Mouse (Mus musculus): ENCODE measurements around the gene 1700092M07Rik.

The 1700092M07Rik gene

DNA sequence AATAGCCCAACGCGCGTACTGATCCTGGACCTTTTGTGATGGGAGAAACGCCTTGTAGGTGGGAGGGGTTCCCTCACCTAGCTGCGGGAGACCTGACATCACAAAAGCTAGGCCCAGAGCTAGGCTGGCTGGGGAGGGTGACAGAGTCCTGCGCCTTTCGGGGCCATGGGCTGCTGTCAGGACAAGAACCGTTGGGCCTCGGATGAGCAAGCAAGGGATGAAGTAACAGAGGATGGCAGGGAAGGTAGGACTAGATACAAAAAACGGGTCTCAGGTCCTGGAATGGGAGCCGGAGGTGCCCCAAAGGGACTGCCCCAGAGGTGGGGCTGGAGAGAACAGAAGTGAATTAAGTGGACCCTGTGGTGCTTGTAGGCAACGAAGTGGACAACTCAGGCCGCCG is at the start of gene 1700092M07Rik:
Gene 1700092M07Rik (plus strand): TSS at position 116 of the 400 bp plus-strand sequence.
- DNase-seq, result no peak

DNA sequence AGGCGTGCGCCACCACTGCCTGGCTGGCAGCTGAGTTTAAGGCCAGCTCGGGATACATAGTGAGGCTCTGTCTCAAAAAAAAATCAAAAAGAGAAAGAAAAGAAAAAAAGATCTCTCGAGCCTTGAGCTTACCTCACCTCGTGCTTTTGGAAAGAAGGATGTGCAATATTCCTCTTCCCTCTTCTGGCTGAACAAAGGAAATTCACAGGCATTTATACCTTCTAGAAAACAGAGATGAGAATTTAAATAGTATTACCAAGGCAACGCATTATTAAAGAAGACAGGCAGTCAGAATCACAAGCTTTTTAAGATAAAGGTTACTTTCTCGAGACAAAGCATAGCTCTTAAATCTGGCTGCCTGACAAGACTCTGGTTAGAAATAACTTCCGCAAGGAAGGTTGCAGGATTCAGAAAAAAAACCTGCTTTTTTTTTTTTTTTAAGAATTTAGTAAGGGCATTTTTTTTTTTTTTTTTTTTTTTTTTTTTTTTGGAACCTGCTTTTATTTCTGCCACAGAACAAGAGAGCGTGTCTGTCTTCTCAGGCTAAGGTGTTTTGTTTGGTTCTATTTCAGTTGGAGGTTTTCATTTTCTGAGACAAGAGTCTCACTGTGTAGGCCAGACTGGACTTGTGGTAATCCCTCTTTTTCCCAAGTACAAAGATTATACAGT is 48.5 kb upstream of the 1700092M07Rik start:
- DNase-seq, result no peak

DNA sequence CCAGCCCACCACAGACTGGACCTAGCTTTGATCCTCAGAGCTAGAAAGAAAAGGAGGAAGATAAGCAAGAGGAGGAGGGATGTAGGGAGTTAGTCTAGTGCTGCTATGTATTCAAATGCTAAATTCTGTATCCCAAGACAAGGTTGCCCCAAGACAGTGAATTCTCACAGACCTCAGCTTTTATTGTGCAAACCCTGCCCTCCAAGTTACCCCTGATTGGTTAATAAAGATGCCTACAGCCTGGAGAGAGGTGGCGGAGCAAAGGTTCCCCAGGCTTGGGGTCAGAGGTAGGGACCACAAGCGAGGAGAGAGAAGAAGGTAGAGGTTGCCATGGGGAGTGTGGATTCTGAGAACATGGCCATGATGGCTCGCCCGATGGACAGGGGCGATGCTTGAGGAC is 47.8 kb upstream of the 1700092M07Rik start:
- no peak for DNase-seq

DNA sequence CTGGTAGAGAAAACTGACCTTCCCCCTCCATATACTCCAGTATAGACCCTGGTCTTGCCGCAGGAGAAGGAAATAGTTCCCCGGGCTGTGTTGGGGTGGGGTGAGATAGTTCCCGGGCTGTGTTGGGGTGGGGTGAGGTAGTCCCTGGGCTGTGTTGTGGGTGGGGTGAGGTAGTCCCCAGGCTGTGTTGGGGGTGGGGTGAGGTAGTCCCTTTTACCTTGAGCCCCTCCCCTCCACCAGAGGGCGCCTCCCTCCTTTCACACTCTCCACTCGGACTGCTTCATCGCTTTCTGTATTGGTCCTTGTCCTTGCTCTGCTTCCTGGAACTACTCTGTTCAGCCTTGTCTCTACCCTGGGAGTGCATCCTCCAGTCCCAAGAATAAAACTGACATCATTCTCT is 45.2 kb upstream of the 1700092M07Rik start:
- no peak for DNase-seq

DNA sequence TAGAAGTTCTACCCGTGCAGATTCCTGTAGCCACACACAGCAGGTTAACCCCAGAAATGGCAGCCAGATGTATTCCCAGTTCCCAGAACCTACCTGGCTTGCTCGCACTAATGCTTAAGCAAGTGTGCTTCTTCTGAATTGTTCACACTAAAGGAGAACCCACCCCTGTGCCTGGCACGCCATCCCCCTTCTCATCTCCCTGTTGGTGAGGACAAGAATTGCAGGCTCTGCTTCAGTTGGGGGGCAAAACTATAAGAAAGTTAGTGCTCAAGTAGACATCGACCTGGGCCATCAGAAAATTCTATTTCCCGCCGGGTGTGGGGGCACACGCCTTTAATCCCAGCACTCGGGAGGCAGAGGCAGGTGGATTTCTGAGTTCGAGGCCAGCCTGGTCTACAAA is 40.9 kb upstream of the 1700092M07Rik start:
- DNase-seq, result no peak

DNA sequence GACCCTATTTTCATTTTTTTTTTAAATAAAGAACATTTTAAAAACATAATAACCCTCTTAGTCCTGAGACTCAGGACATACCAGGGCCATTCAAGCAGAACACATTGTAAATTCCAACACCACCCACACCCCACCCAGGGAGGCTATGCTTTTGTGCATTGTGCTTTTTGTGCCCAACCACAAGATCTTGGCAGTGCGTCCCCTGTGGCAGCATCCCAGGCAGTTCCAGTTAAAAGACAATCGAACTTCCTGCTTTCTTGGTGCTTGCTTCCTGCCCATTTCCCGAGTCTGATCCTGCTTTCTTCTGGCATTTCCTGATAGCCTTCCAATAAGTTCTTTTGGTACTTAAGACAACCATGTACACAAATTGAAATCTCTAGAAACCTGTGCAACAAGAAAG is 38.1 kb upstream of the 1700092M07Rik start:
- no peak for DNase-seq

DNA sequence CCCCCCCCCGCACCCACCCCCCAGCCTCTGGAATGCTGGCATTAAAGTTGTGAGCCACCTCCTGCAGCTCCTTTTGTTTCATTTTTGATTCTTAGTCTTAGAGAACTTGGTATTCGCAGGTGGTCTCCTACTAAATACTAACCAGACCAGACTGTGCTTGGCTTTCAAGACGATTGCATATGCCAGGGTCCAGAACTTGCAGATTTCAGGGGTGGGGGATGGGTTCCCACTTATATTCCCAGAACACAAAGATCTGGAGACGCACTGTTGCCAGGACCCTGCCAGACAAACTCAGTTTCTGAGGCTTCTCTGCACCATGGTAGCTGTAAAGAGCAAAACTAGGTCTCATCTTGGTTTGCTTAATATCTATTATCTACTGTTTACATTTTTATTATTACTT is 36.9 kb upstream of the 1700092M07Rik start:
- DNase-seq, result no peak

DNA sequence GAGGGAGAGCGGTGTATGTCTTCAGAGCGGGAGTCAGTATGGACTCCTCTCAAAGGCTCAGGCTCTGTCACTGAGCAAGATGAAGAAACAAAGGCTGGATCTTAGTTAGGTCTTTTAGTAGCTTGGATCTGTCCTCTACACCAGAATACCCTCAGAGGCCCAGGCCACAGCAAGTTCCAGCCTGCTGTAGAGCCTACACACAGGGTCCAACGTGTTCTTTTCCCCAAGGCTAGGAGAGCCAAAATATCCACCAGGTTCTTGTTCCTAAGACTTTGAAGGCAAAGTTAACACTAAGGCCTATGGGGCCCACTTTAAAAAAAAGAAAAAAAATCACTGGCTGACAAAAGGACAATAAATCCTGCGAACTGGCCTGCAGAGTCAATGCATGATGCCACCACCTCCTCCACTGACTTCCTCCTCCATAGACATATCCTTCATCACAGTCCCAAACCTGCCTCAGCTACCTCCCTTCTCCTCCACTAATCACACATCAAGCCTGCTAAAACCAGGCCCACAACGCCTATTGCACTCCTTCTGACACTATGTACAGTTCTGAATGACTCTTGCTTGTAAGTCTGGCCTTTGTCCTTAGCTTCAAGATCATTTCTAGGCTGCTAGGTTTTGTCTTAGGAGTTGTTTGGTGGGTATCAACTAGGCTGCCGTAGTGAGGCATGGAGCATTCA is 35.4 kb upstream of the 1700092M07Rik start:
- DNase-seq, result no peak

DNA sequence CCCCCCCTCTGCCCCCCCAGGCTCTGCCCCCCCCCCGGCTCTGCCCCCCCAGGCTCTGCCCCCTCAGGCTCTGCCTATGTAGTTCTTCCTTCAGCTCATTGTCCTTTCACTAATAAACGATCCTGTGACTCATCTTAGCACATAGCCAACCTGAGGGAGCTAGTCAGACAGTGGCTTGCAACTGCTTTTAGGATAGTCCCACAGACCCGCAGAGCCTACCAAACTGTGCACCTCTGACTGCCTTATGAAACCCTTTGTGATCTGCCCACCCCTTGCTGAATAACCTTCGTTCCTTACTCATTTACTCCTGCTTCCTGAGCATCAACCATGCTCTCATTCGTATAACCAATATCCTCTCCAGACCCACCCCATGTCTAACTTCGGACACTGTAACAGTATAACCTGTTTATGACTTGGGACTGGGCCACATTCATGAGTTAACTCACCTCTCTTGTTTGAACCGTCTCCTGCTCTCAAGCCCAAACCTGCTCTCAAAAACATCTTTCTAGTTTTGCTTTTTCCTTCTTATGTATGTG is 34.3 kb upstream of the 1700092M07Rik start:
- no peak for DNase-seq

DNA sequence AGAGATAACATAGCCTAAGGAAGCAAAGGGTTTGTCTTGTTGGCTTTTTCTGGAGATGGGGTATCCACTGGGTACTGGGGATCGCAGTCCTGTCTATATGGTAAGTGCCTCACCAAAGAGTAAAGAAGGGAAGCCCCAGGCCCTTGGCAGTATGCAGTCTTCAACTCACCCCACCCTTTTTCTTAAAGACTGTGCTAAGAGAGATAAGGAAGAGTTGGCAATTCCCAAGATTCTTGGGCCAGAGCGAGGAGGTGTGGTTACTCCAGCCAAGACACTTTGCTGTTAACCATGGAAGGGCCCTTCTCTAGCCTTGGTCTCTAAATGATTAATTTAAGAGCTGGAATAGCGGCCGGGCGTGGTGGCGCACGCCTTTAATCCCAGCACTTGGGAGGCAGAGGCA is 33.6 kb upstream of the 1700092M07Rik start:
- no peak for DNase-seq

DNA sequence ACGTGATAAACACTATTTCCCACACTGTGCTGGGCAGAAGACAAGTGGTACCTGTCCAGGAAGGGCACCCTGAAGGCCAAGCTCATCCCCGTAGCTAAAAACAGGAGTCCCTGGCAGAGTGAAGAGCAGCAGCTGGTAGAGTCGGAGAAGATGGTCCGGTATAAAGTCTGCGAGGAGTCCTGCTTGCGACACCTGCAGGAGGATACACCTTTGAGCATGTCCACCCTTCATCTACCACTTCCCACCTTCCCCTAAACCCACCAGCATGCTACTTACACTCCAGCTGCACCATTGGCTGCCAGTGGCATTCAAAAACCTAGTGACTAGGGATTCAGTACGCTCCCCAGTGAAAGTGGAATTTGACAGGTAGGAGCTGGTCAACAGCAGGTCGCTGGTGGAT is 31.6 kb upstream of the 1700092M07Rik start:
- no peak for DNase-seq

DNA sequence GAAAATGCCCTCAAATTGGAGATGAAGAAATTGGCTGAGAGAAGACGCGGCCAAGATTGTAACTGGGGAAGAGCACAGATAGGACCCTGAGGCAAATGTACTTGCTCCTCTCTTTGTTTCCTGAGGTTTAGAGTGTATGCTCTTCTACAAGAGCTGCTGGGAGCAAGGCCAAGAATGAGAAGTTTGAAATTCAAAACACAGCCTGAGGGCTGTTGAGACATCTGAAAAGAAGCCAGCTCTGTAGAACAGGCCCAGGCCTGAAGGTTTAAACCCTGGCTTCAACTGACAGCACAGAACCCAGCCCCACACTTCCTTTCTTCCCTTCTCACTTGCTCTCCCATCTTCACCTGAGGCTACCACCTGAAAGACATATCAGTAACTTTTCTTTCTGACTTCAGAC is 30.5 kb upstream of the 1700092M07Rik start:
- no peak for DNase-seq

DNA sequence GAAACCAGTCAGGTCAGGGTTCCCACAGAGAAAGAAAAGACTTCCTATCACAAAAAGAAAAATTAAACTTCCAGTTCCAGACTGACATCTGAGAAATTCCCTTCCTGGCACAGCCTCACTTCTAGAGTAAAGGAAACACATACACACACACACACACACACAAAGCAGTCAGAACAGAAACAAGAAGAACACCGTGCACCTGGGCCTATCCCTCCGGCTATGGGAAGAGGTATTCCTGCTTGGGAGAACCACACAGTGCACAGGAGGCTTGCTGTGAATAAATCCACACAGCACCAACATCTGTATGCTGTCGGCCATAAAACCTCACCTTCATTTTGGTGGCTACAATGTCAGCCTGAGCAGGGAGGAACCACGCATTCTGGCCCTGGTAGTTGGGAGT is 29.0 kb upstream of the 1700092M07Rik start:
- no peak for DNase-seq

DNA sequence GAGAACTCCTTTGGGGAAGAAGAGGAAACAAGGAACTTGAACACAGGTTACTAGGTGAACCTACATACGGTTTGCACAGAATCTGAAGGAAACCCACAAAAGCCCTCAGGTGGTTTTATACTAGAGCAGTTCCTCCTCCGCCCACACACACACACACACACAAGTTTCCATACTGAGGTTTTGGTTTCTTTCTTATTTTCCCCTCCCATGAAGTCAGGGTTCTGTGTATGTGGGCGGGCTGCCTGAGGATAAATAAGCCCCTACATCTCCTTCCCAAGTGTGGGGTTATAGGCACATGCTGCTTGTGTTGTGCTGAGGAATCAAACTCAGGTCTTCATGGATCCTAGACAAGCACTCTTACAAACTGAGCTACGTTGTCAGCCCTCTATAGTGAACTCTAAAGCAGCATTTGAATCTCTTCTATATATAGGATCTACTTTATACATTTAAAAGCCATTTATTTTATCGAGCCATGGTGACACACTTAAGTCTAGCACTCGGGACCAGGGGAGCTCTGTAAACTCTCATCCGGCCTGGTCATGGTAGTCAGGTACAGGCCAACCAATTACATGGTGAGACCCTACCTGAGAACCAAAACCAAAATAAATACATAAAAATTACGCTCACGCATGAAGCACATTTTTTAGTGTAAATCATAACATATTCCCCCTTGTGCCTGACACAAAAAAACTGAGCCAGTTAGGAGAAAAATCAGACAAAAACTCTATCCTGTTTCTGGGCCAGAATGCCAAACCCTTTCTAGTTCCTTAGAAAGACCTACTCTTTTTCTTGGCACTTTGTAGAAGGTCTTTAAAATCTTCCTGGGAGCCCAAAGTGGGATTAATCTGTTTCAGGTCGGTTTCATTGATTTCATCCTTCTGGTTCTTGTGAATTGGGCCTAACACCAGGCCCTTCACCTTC is 28.3 kb upstream of the 1700092M07Rik start:
- DNase-seq, result no peak

DNA sequence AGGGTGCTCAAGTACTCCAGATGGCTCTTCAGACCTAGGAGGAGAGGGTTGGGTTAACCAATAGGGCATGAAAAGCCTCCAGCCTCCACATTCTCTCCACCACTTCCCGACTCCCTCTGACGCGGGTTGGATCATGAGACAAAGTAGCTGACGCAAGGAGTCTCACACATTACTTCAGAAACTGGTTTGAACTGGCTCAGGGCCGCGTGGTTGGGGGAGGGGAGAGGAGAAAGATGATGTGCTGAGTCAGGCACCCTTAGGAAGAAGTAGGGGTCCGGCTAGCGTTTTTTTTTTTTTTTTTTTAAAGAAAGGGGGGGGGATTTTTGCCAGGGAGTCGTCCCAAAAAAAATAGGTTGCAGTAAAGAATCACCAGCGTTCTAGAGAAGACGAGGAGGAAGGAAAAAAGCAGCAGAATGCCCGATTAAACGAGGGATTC is 27.6 kb upstream of the 1700092M07Rik start:
- peak; percentile 19 to 25 for DNase-seq

DNA sequence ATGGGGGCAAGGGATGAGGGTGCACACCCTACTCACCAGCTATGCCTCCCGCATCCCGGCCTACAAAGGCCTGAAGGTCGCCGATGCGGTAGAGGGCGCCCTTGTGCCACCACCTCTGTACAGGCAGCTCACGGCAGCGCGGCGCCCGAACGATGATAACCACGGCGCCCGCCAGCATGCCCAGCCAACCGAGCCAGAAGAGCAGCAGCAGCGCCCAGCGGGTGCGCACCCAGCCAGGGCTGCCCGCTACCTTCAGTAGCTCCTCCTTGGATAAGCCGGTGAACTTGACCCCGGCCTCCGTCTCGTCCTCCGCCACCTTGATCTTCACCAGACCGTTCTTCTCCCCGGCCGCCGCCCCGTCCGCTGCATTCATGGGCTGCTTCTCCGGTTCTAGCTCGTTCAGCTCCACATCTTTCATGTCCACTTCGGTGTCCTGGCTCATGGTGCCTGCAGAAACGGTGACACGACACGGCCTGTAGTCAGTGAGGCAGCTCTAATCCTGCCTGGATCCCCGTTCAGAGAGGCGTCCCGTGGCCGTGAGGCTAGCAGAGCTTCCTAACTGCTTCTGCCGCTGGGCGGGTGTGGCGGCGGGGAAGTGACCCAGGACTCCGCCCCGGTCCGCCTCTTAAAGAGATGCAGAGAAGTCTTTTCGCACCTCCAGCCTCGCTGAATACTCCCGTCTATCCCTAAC is 27.1 kb upstream of the 1700092M07Rik start:
- peak; percentile 93 for DNase-seq

DNA sequence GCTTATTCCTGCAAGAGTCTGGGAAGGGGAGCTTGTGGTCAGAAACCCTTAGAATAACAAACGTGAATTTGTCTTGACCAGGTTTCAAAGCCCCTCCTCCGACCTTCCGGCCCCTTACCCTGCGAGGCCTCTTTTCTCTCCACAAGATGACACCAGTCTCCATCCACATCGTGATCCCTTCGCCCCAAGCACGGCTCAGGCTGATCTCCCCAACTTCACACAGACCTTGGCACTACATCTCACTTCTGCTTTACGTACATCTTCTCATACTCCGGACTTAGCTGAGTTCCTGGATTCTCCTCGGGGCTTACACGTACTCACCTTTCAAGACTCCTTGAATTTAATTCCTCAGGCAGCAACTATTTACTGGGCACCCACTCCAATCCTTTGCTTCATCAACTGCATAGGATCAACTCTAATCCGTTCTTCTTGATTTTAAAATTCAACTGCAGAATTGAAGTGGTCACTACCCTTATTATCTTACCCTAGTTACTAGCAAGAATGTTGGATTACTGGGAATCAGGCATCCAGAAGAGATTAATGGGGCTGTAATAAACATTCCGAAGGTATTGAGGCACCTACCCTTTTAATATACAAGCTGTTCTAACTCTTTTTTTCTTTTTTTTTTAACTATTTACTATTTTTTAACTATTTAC is 26.4 kb upstream of the 1700092M07Rik start:
- DNase-seq, result no peak

DNA sequence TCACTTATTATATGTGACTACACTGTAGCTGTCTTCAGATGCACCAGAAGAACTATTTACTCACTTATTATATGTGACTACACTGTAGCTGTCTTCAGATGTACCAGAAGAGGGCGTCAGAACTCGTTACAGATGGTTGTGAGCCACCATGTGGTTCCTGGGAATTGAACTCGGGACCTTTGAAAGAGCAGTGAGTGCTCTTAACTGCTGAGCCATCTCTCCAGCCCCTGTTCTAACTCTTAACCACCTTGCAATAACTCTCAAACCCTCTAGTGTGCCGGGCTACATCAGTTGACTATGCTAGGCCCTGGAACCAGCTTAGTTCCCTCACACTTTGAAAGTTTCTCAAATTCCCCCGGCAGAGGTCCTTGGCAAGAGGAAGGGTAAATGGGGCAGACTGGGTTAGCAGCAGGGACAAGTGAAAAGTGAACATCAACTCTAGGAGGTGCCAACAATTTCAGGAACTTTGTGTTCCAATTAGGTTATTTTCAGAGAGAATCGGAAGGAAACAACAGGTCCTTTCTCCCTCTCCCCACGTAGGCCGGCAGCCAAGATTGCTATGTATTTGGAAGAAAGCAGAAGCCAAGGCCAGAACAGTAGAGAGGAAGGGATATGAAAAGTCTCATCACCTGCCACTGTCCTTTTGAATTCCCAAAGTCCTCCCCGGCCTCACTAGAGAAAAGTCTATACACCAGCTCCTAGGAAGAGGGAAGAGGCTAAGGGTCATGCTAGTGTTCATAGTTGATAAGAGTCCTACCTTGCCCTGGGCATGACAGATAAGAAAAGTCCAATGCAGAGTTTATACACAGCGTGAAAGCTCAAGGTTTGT is 25.7 kb upstream of the 1700092M07Rik start:
- no peak for DNase-seq

DNA sequence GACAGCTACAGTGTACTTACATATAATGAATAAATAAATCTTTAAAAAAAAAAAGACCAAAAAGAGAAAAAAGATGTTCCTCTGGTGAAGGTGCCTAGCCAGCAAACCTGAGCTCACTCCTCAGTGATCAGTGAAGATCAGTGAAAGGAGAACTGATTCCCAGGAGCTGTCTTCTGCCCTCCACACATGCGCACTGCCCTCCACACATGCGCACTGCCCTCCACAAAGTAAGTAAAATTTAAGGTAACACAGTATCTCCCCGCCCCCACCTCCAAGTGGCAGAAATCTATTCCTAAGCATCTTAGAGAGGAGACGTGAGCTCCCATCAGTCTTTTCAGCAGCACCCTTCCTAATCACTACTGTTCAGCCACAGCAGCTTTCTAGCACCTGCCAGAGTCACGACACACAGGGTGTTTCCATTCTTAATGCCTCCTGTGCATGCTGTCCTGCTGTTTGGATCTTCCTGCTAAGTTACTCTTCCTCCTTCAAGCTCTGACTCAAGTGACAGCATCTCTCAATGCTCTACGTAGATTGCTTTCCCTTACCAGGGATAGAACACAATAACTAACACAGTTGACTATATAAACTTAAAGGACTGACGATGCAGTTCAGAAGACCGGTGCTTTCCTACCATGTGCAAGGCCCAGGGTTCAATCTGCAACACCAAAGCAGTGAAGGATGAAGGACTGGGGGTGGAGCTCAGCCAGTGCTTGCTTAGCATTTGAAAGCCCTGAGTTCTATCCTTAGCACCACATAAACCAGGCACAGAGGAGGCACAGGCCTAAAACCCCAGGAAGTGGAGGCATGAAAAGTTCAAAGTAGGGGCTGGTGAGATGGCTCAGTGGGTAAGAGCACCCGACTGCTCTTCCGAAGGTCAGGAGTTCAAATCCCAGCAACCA is 24.4 kb upstream of the 1700092M07Rik start:
- no peak for DNase-seq
